Comparison of ENCODE assay signal across 8 mouse cellular contexts in the genomic region with DNA sequence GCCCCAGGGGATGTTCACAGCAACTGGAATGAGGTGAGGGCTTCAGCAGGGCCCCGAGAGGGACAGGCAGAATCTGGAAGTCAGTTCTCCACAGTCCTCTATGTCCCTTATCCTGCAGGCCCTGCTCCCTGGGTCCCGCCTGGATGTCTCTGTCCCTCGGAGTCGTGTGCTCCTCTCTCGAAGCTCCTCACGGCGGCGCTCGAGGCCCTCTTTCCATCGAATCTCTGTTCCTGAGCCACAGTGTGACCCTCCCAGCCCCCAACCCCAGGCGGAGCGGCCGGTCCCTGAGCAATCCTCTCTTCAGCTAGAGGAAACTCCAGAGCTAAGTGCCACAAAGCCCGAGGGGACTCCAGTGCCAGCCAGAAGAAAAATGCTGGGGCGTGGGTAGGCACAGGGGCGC. TPM values are rescaled to one million over a fixed set of nuclear protein-coding genes. Genes with fewer than 3 reads are reported as not detected.
A peak's percentile ranks its signal among the peaks of the same experiment; 100 is the strongest.
DNase-seq lines count a peak whose midpoint lies in the region; ATAC-seq and TF ChIP-seq lines count a peak whose summit lies in the region.

No protein-coding gene starts in this region.

- DNase-seq in kidney, adult 2 months, result peak; percentile 33
- DNase-seq in kidney, adult 11 months, result no peak
- peak; percentile 59 to 61 for DNase-seq in kidney, postnatal 25 days
- DNase-seq in lung, postnatal 10 days, result peak; percentile 91
- peak; percentile 33 for DNase-seq in right cerebral cortex, postnatal 25 days

- no peak overlapping the region for H3K27ac ChIP-seq in kidney, adult 2 months (ENCODE audit: insufficient read depth, low read depth, low read length)
- no peak overlapping the region for H3K27ac ChIP-seq in cortical plate, adult 2 months (ENCODE audit: insufficient read depth, low read length)
- no peak overlapping the region for H3K27ac ChIP-seq in heart, embryonic 12.5 days (ENCODE audit: poor library complexity, severe bottlenecking)

- H3K9ac ChIP-seq in heart, embryonic 12.5 days, result peak overlapping the region; percentile 28; the same call in 1 of the 2 replicates

- peak overlapping the region; percentile 54 for H3K4me2 ChIP-seq in heart, embryonic 12.5 days

- WGBS in kidney, adult 2 months, result 31% methylated on average over 16 of the region's 16 CpGs
- 5% methylated on average over 16 of the region's 16 CpGs for WGBS in heart, embryonic 12.5 days

- H3K36me3 ChIP-seq in kidney, adult 2 months (ENCODE audit: control insufficient read depth, insufficient read depth, low read length), result no peaks in the 10 kb centered on the region
- H3K36me3 ChIP-seq in heart, embryonic 12.5 days, result no peaks in the 10 kb centered on the region

- ATAC-seq in heart, embryonic 12.5 days (ENCODE audit: insufficient number of reproducible peaks, low FRiP score), result 0 out of 2 replicates have a peak, but pooled peaks have one; percentile 33
- ATAC-seq in erythroblast, adult 5-6 weeks (replicated peaks; ENCODE audit: low FRiP score, poor library complexity, severe bottlenecking), result no peak

- H3K4me1 ChIP-seq in kidney, adult 2 months (ENCODE audit: control insufficient read depth, insufficient read depth, low read length), result no peaks in the 10 kb centered on the region
- no peaks in the 10 kb centered on the region for H3K4me1 ChIP-seq in cortical plate, adult 2 months (ENCODE audit: control insufficient read depth, insufficient read depth, low read length)
- H3K4me1 ChIP-seq in heart, embryonic 12.5 days (replicated peaks), result peaks cover 6% of the 10 kb centered on the region; the same call in 1 of the 2 replicates

- peak; percentile 50 for TF ChIP-seq CTCF in kidney, adult 2 months (conservative IDR thresholded peaks at IDR 0.05; ENCODE audit: insufficient read depth, insufficient read length, low read depth, low read length)
- peak; percentile 54 for TF ChIP-seq CTCF in cortical plate, adult 2 months (IDR thresholded peaks at IDR 0.05; ENCODE audit: extremely low read depth, insufficient read depth, low read length)

- TF ChIP-seq POLR2A in kidney, adult 2 months (IDR thresholded peaks at IDR 0.05; ENCODE audit: low read depth, low read length), result no peak
- TF ChIP-seq POLR2A in cortical plate, adult 2 months (IDR thresholded peaks at IDR 0.05; ENCODE audit: extremely low read depth, insufficient read depth, low read length), result no peak

- no peaks in the 10 kb centered on the region for H3K9me3 ChIP-seq in heart, embryonic 12.5 days (replicated peaks)

- H3K27me3 ChIP-seq in kidney, adult 2 months (replicated peaks; ENCODE audit: control insufficient read depth, insufficient read depth, low read length), result no peaks in the 10 kb centered on the region
- H3K27me3 ChIP-seq in heart, embryonic 12.5 days (replicated peaks), result peaks cover 31% of the 10 kb centered on the region

- no peak overlapping the region for H3K4me3 ChIP-seq in kidney, adult 2 months (ENCODE audit: insufficient read depth, low read depth, low read length)
- no peak overlapping the region for H3K4me3 ChIP-seq in cortical plate, adult 2 months (ENCODE audit: insufficient read depth, low read length)
- H3K4me3 ChIP-seq in heart, embryonic 12.5 days, result peak overlapping the region; percentile 13; the same call in 1 of the 2 replicates

RNA-seq across cellular contexts. Expression of a gene that starts 2.2 kb away (rescaled TPM):
- polyA plus RNA-seq in kidney, adult 2 months (2012; rRNA removed), result 117 and 120 TPM in 2 replicates
- polyA plus RNA-seq in cortical plate, adult 2 months (2012; rRNA removed), result 41.8 and 42.3 TPM in 2 replicates
- polyA plus RNA-seq in heart, embryonic 12.5 days (2016; fragmentation: Nextera tagmentation; extraction: Ambion mirVana), result 20.0 and 24.5 TPM in 2 replicates
- total RNA-seq in erythroblast, adult 5-6 weeks (2015; ENCODE audit: low replicate concordance), result 4.4 and 30.9 TPM in 2 replicates
- total RNA-seq in erythroblast, adult 5-6 weeks (2017; ENCODE audit: low replicate concordance), result 9.1 and 9.9 TPM in 2 replicates

RNA-seq across cellular contexts. Expression of a gene that starts 3.0 kb away (rescaled TPM):
- 1.2 and 1.5 TPM in 2 replicates for polyA plus RNA-seq in kidney, adult 2 months (2012; rRNA removed)
- polyA plus RNA-seq in cortical plate, adult 2 months (2012; rRNA removed), result 0.84 and 0.93 TPM in 2 replicates
- polyA plus RNA-seq in heart, embryonic 12.5 days (2016; fragmentation: Nextera tagmentation; extraction: Ambion mirVana), result 0.27 and 0.40 TPM in 2 replicates
- total RNA-seq in erythroblast, adult 5-6 weeks (2015; ENCODE audit: low replicate concordance), result 4.8 and 9.8 TPM in 2 replicates
- 9.3 and 9.5 TPM in 2 replicates for total RNA-seq in erythroblast, adult 5-6 weeks (2017; ENCODE audit: low replicate concordance)

RNA-seq across cellular contexts. Expression of a gene that starts 7.0 kb away (rescaled TPM):
- polyA plus RNA-seq in kidney, adult 2 months (2012; rRNA removed), result 0.13 TPM in 1 of 2 replicates, not detected in the other
- polyA plus RNA-seq in cortical plate, adult 2 months (2012; rRNA removed), result 0.19 TPM in 1 of 2 replicates, not detected in the other
- not detected in 2 replicates for polyA plus RNA-seq in heart, embryonic 12.5 days (2016; fragmentation: Nextera tagmentation; extraction: Ambion mirVana)
- not detected in 2 replicates for total RNA-seq in erythroblast, adult 5-6 weeks (2015; ENCODE audit: low replicate concordance)
- not detected in 2 replicates for total RNA-seq in erythroblast, adult 5-6 weeks (2017; ENCODE audit: low replicate concordance)

RNA-seq across cellular contexts. Expression of a gene that starts 21.6 kb away (rescaled TPM):
- polyA plus RNA-seq in kidney, adult 2 months (2012; rRNA removed), result 105 TPM in 2 replicates
- 102 and 103 TPM in 2 replicates for polyA plus RNA-seq in cortical plate, adult 2 months (2012; rRNA removed)
- polyA plus RNA-seq in heart, embryonic 12.5 days (2016; fragmentation: Nextera tagmentation; extraction: Ambion mirVana), result 148 and 151 TPM in 2 replicates
- total RNA-seq in erythroblast, adult 5-6 weeks (2015; ENCODE audit: low replicate concordance), result 44.2 and 57.9 TPM in 2 replicates
- 79.4 and 87.0 TPM in 2 replicates for total RNA-seq in erythroblast, adult 5-6 weeks (2017; ENCODE audit: low replicate concordance)

RNA-seq across cellular contexts. Expression of a gene that starts 42.9 kb away (rescaled TPM):
- 29.2 and 36.4 TPM in 2 replicates for polyA plus RNA-seq in kidney, adult 2 months (2012; rRNA removed)
- 21.6 and 23.1 TPM in 2 replicates for polyA plus RNA-seq in cortical plate, adult 2 months (2012; rRNA removed)
- 3.1 and 3.6 TPM in 2 replicates for polyA plus RNA-seq in heart, embryonic 12.5 days (2016; fragmentation: Nextera tagmentation; extraction: Ambion mirVana)
- 10.4 and 11.9 TPM in 2 replicates for total RNA-seq in erythroblast, adult 5-6 weeks (2015; ENCODE audit: low replicate concordance)
- 5.9 and 9.0 TPM in 2 replicates for total RNA-seq in erythroblast, adult 5-6 weeks (2017; ENCODE audit: low replicate concordance)
